8 mouse cellular contexts compared by ENCODE assay signal in the genomic region with DNA sequence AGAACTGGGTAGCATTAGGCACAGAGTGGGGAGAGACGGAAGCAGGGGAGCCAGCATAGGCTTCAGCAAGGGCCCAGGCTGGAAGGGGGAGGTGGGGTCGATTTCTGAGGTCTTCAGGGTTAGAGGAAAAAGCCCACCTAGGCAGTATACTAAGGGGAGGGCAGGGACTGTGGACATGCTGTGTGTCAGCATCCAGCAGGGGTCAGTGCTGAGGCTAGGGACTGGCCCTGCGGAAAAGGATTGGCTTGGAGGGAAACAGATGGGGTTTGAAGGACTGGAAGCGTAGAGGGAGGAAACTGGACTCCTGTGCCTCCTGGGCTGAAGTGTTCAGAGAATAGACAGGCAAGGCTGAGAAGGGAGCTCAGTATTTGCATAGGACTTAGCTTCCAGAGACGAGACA.
DNase-seq lines count a peak whose midpoint lies in the region; TF ChIP-seq lines count a peak whose summit lies in the region.

No protein-coding gene starts in this region.

- peaks cover 72% of the 10 kb centered on the region for H3K4me1 ChIP-seq in E14TG2a.4 (replicated peaks; ENCODE audit: low read depth, low read length)
- H3K4me1 ChIP-seq in cortical plate, adult 2 months (ENCODE audit: control insufficient read depth, insufficient read depth, low read length) = peaks cover 1% of the 10 kb centered on the region; the same call in 1 of the 2 replicates

- 0 out of 2 replicates have a peak overlapping the region, but pooled peaks have one; percentile 75 for H3K4me3 ChIP-seq in E14TG2a.4 (replicated peaks; ENCODE audit: low read length)
- no peak overlapping the region for H3K4me3 ChIP-seq in cortical plate, adult 2 months (ENCODE audit: insufficient read depth, low read length)

- no peak overlapping the region for H3K27ac ChIP-seq in cortical plate, adult 2 months (ENCODE audit: insufficient read depth, low read length)

- H3K9me3 ChIP-seq in E14TG2a.4 (ENCODE audit: low read length) = no peaks in the 10 kb centered on the region

- peak; percentile 68 for DNase-seq in 3134 (ENCODE audit: extremely low read depth, insufficient read length, low spot score)
- DNase-seq in heart, adult 18-20 months = peak; percentile 71 to 81
- DNase-seq in kidney, adult 8-10 months = peak; percentile 59 to 76
- peak; percentile 83 for DNase-seq in lung, postnatal 14 days
- peak; percentile 22 for DNase-seq in skeletal muscle tissue, adult 2 months (ENCODE audit: low read depth, low spot score)
- DNase-seq in layer of hippocampus, postnatal 36 days = no peak

- peak; percentile 57 for TF ChIP-seq CTCF in E14TG2a.4 (conservative IDR thresholded peaks at IDR 0.05; ENCODE audit: low read length)
- TF ChIP-seq CTCF in cortical plate, adult 2 months (IDR thresholded peaks at IDR 0.05; ENCODE audit: extremely low read depth, insufficient read depth, low read length) = peak; percentile 77

- TF ChIP-seq POLR2A in cortical plate, adult 2 months (IDR thresholded peaks at IDR 0.05; ENCODE audit: extremely low read depth, insufficient read depth, low read length) = no peak

- peaks cover 44% of the 10 kb centered on the region for H3K36me3 ChIP-seq in E14TG2a.4 (ENCODE audit: insufficient read depth, low read length)

- no peaks in the 10 kb centered on the region for H3K27me3 ChIP-seq in E14TG2a.4 (ENCODE audit: insufficient read depth, low read length)

Comparison
In these comparisons a context has a peak if more than half of its experiments do, and no peak if none do; other contexts are left out.
1. DNase-seq: peak in 3134 (single experiment), heart, adult 18-20 months (2 of 2), kidney, adult 8-10 months (2 of 2), lung, postnatal 14 days (single experiment) and skeletal muscle tissue, adult 2 months (single experiment); none in layer of hippocampus, postnatal 36 days (0 of 2).